Mouse (Mus musculus) thymus, postnatal 10 days (tissue): ENCODE data around the gene Ric8a.
"Not testable (repeated sequence)": the region's sequence is repeated elsewhere in the genome, so short reads cannot be mapped to it uniquely, and the experiment has no call there.

ENCODE experiments used
- DNase-seq, 2 experiments: peaks; one replicate each; pipeline ENCODE4 v3.0.0; 2021; ENCODE audit warnings: low spot score in 2 of 2

The Ric8a gene

DNA sequence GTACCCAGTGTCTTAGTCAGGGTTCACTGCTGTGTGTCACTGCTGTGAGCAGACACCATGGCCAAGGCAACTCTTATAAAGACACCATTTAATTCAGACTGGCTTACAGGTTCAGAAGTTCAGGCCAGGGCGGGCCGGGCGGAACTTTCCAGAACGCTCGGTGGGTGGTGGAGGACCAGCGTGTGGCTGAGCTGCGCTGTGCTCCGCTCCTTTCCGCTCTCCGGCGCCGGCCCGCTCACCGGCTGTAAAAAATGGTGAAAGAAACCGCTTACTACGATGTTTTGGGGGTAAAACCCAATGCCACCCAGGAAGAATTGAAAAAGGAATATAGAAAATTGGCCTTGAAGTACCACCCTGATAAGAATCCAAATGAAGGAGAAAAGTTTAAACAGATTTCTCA, 33.9 kb downstream of the Ric8a start:
- not testable (repeated sequence) for DNase-seq

DNA sequence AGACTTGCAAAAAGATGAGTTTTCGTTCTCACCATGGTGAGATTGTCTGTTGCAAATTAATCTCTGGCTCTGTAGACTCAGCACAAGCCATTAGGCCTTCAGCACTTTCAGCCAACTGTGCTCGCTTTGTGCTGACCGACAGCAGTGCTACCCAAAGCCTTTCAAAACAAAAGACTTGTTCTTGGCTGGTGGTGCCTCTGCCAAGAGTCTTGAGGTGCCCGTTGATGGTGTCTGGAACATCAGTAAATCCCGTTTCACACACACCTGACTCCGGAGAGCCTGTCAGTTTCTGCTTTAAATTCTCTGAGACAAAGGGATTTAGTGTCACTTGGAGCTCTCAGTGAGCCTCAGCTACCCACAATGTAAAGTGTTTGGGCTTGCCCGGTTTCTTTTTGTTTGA, 37.3 kb downstream of the Ric8a start:
- no peak for DNase-seq

DNA sequence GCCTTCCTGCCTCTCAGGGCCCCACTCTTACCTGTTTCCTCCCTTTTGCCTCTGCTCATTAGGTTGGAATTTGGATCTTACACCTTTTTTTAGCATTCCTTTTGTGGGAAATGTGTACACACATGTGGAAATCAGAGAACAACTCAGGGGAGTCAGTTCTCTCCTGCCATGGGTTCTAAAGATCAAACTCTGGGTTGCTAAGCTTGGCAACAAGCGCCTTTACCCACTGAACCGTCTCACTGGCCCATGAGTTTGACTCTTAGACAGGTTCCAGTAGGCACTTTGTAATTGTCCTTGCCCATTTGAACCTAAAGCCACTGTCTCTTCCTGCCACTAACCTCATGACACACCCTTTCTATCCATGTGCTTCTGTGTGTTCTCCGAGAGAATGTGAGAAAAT, 37.9 kb downstream of the Ric8a start:
- no peak for DNase-seq

DNA sequence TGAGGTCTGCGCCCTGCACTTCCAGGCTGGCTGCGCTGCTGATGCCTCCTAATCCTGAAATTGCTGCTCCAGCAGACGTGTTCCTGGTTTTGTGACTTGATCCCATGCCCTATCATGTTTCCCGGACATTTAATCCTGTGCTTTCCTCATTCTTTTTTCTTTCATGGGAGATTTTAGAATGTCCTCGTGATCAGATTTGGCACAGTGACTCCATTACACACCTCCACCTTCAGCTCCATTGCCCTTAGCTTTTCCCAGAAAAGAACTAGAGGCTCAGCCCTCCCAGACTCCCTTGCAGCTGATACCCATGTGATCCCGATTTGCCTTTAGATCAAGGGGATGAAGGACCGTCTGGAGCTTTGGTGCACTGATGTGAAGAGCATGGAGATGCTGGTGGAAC, 41.1 kb downstream of the Ric8a start:
- DNase-seq: no peak

DNA sequence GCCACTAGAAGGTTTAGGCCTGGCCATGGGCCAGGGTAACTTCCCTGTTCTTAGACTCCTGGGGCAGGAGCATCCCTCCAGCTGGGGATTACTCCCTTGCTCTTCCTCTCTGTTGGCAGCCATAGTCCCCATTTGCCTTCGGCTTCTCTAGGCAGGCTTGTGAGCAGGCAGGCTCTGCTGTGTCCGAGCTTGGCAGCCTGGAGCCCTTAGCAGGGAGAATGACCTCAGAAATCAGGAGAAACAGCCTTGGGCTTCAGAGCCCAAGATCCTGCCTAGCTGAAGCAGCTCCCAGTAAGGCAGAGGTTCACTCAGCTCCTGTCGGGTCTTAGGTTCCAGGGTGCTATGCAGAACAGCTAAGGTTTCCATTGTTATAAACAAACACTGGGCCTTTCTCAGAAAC, 42.4 kb downstream of the Ric8a start:
- DNase-seq: no peak

DNA sequence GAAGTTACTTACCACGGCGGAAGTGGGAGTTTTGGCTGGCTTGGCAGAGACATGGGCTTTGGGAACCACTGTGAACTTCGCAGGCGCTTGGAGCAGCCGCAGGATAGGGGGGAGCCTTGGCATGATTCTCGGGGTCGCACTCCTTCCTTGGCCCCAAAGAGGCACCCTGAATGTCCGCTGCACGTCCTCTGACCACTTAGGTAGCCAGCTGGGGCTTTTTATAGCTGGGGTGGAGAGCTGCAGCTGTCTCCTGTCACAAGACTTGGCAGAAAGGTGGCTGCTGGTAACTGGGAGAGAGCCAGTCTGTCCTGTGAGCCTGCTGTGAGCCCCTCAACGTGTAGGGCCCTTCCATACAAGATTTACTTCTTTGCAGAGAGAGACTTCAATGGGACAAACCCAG, 43.5 kb downstream of the Ric8a start, which contains the start of gene Cox8b:
Cox8b (minus strand) TSS at position 227 of the 400 bp plus-strand sequence.
- DNase-seq: no peak

DNA sequence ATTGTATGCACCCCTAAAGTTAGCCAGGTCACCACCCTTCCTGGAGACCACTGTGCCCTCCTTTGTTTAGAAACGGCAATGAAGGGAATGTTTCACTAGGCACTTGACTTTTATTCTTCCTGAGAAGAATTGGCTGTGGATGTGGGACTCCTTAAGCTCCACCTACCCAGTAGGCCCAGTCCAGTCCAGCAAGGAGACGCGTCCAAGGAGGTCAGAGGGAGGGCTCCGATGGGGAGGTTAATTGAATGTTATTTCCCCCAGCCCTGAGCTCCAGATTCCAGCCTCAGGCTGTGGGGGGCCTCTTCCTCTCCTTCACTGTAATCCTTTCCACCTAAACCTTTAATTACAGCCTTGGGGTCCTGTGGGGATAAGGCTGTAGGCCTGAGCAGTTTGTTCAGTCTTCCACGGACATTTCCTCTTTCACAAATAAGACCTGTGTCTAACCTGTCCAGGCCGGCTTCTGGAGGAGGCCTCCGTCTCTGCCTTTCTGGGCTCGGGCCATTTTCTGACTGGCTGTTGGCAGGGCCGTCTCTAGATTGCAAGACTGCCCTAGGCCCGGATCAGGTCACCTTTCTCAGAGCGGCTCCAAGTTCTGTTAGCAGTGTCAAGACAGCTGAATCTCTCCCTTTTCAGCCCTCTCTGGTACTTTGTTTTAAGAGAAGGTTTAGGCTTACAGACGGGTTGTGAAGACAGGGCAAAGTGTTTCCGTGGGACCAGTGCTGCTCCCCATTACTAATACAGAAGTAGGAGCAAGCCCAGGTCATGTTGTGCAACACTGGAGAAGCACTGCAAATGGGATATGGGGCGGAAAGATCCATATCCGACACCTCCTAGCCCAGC, 45.5 kb downstream of the Ric8a start:
- no peak for DNase-seq

DNA sequence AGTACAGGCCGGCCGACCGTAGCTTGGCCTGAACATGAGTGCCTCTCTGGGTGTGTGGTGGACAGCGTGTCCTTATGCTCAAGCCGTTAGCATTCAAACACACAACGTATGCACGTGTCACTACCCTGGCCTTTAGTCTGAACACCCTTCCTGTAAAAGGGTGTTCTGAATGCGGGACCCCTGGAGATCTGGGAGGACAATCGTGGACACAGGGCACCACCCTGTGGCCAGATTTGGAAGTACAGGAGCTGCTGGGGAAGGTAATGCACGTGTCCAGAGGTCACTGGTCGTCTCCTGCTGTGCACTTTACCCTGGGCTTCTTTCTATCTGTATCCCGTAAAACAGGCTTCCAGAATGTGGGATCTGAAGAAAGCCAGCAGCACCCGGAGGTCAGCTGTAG, 46.5 kb downstream of the Ric8a start:
- DNase-seq: peak; percentile 53 to 79

DNA sequence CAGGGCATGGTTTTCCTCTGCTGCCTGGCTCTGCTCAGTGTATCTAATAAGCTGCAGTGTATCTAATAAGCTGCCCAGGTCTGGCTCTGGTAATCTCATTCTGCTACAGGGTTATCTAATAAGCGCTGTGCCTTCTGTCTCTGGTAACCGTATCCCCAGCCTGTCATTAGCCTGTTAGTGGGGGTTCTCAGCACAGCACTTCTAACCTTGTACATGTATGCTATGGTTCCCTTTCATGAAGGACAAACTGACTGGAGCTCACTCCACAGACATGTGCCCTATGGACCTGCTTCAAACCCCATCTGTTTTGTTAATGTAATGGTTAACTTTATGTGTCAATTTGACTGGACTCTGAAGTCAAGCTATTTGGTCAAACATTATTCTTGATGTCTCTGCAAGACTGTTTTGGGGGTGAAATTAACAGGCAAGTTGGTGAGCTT, 48.9 kb downstream of the Ric8a start:
- DNase-seq: no peak

DNA sequence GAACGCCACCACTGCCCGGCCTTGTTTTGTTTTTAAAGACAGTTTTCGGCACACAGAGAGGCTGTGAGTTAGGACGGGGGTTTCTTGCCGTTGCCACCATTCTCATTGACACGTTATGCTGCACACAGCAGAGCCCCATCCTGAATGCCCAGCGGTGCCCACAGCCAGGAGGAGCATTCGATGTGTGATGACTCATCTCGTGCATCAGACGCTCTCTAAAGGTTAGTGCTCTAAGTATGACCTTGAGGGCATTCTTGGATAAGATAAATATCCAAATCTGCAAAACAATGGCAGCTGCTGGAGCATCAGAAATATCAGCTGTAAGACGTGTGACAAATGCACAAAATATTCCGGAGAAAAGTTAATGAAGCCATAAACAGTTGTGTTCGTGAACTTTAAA, 50.4 kb downstream of the Ric8a start:
- DNase-seq: no peak

DNA sequence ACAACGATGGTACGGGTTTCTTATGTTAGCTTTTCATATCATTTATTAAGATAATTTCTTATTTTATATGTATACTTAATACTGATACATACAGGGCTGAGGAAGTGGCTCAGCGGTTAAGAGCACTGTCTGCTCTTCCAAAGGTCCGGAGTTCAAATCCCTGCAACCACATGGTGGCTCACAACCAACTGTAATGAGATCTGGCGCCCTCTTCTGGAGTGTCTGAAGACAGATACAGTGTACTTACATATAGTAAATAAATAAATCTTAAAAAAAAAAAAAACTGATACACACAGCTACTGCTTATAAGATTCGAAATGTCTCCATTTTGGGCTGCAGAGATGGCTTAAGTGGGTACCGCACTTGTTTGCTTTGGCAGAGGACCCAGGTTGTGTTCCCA, 50.9 kb downstream of the Ric8a start:
- DNase-seq: no peak

DNA sequence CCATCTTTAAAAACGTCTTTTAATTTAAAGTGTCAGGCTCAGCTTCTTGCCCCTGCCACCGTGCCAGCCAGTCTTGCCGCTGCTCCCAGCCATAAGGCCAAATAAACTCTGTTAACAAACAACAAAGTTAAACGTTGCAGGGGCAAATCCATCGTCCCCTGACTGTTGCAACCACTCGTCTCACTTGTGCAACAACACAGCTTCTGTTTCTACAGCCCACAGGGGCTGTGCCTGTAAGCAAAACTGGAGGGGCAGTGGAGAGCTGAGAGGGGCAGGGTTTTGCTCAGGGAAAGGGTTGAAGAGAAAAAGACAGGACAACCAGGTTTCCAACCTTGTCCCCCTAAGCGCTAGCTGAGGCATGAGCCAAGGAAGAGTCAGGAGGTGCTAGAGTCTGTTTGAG, 51.4 kb downstream of the Ric8a start:
- no peak for DNase-seq

DNA sequence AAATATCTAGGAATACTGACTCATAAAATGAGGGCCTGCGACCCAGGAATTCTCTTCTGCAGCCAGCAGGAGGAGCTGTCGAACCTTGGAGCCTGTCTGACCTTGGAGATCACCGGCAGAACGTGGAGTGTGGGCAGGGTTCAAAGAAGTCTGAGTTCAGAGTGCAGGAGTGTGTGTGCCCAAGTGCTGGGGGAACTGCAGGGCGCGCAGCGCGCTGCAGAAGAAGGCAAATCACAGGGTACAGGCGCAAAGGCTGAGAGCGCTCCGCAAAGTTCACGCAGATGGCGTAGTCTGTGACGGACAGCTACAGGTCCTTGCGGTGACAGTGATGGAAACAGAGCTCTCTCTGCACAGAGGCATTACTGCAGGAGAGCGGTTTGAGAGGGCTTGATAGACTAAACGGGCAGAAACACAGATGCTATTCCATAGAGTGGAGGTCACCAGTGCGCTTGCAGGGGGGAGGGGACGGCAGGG, 51.9 kb downstream of the Ric8a start:
- DNase-seq: peak; percentile 63 to 78

DNA sequence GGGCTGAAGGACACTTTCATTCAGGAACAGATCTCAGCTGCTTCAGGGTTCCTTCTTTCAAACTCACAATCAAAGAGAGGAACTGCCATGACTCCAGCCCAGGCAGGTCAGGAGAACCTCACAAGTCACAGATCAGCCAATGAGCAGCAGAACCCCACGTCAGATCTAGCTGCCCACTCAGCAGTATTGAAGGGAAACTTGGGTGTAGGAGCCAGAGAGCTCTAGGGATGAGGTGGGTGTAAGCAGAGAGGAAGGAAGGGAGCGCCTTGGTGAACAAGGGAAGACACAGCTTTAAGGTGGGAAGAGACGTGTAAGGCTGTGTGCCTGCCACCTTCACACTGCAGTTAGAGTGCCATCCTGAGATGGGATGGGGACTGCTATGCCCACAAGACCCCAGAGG, 55.5 kb downstream of the Ric8a start:
- no peak for DNase-seq

DNA sequence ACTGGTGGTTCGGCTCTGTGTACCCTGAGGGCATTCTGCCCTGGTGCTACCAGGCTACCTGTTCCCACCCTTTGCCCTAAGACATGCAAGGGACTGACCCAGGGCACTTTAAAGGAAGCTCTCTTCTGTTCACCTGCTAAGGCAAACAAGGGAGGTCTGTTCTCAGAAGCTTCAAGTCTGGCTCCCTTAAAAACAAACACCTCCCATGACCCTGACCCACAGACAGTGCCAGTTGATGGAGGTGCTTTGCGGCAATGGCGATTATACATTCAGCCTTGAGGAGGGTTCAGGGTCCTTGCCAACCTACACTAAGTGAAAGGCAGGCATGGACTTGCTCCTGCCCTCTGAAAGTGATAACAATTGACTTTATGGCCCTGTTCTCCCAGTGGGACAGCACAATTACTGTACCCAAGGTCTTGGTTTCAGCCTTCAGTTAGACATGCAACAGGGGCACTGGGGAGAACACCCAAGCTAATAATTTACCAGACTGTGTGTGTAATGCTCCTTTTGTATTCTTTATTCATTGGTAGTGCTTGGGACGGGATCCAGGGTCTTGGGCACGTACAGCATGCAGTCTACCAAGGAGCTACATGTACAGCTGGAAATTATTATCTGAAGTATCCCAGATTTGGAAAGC, 56.2 kb downstream of the Ric8a start:
- no peak for DNase-seq
